Mouse (Mus musculus) gastrocnemius, postnatal 10 days (tissue): Measurements from ENCODE around the gene Arrdc5. TPM values are rescaled to one million over a fixed set of nuclear protein-coding genes. Genes with fewer than 3 reads are reported as not detected.

ENCODE experiments used
- DNase-seq: peaks from one replicate; pipeline ENCODE4 v3.0.0; 2021; ENCODE audit warnings: mixed read lengths
- total RNA-seq, 2 experiments: library from RNA; stranded (reverse); gene quantifications; 2 replicates each; pipeline ENCODE4 v1.2.3; 2021

Gene Arrdc5
- total RNA-seq, 2 experiments from 2014 or later: not detected

DNA sequence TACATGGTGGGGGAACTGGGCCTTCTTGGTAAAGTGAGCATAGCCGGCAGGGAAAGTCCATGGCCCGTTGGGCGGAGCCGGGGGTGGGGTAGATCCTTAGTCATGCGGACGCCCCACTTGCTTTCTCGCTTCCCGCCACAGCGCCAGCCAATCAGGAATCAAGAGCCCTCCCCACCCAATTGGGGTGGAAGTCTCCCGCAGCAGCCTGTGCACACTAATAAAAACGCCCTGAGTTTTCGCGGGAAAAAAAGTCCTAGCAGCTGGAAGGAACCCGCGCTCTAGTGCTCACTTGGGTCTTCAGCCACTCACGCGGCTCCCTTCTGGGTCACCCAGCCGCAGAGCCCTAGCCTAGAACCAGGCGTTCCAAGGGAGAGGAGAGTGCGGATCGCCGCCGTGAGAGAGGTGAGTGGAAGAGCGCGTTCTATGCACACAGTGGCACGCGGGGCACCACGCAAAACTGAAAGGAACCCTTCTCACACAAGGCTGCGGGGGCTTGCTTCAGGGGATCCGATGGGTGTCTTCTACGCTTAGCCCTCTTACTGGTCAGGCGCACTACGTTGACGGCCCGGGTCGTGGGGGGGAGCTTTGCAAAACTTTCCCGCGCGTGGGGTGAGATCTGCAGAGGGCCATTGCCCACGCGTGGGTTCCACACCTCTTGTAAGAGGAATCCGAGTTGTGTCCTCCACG, 3.2 kb upstream of the Arrdc5 start, which contains the start of gene Uhrf1:
TSS of gene Uhrf1 (plus strand) at position 162 of the 687 bp plus-strand sequence.
- peak; percentile 74 for DNase-seq

DNA sequence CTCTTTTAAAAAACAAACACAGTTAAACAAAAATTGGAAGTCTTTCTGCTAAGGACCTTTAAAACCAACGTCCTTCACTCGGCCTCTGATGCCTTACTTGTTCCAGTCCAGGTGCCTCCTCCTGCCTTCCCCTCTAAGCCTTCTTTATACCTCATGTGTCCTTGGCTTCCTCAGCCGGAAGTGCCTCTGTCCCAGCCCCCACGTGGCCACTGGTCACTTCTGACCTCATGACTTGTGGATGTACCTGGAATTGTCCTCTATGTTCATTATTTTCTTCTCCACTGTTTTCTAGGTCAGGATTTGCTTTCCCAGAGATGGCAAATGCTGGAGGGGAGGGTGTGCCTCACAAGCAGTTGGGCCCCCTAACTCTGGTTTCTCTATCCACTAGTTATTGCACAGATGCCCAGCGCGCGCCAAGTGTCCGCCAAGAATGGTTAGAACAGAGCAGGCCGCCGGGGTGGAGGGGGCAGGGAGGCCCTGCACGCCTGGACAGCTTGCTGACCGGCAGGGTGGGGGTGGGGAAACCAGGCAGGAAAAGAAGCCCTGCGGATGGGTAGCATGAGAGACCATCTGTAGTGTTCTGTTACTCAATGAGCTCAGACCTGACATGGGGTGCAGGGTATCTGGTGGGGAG, 2.4 kb upstream of the Arrdc5 start:
- DNase-seq: peak; percentile 31

DNA sequence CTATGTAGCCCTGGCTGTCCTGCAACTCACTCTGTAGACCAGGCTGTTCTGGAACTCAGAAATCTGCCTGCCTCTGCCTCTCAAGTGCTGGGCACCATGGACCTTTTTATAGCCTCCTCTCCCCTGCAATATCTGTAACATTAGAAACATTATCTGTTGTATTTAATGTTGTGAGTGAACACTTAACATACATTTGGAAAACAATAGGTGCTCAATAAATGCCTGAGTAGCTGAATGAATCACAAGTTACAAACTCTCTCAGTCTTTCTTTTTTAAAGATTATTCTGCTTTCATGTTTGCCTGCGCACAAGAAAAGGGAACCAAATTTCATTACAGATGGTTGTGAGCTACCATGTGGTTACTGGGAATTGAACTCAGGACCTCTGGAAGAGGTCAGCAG, 1.8 kb downstream of the Arrdc5 start:
- no peak for DNase-seq

DNA sequence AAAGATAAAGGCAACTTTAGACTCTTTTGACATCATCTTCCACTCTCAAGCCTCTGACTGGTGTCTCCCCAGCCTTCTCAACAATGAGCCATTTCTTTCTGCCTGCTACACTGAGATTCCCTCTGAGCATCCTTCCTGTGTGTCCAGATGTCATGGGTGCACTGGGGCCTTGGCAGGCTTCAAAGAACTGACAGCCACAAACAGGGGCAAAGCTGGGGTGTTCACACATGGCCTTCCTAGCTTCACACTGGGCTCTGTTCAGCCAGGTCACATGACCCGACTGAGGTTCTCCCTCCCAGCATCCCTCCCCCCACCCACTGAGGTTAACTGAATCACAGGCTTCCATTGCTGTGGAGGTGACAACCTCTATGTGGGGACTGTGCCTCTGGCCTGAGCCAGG, 3.9 kb downstream of the Arrdc5 start:
- no peak for DNase-seq

DNA sequence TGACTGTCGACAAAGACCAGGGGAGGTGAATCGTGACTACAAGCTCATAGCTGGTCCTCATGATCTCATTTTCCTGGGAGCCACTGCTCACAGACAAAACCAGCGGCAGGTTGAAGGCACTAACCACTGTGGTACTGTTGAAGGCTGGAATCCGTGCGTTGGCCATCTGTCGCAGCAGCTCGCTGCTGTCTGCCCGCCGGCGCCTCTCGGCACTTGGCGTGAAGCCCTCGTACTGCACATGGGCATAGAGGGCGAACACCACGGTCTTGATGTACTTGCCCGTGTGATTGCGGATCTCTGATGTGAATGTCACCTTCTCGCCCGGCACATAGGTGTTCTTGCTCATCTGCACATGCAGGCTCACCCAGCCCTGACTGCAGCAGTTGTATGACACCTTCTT, 5.8 kb downstream of the Arrdc5 start:
- DNase-seq: no peak

DNA sequence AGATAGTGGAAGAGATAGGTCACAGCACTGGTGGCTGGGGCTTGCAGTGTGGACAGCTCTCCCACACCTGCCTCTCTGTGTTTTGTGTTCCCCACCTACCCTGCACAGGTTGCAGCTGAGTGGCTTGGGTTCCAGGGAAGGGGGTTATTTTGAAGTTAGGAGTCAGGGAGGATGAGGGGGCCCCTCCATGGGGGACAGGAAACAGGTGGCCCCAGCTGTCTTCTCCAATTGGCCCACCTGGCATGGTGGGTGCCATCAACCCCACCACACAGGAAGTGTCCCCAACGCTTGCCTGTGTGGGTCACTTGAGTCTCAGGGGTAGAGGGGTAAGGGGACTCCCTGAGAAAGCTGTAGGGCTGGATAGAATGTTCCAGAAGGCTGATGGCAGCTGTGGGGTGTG, 6.8 kb downstream of the Arrdc5 start:
- no peak for DNase-seq

DNA sequence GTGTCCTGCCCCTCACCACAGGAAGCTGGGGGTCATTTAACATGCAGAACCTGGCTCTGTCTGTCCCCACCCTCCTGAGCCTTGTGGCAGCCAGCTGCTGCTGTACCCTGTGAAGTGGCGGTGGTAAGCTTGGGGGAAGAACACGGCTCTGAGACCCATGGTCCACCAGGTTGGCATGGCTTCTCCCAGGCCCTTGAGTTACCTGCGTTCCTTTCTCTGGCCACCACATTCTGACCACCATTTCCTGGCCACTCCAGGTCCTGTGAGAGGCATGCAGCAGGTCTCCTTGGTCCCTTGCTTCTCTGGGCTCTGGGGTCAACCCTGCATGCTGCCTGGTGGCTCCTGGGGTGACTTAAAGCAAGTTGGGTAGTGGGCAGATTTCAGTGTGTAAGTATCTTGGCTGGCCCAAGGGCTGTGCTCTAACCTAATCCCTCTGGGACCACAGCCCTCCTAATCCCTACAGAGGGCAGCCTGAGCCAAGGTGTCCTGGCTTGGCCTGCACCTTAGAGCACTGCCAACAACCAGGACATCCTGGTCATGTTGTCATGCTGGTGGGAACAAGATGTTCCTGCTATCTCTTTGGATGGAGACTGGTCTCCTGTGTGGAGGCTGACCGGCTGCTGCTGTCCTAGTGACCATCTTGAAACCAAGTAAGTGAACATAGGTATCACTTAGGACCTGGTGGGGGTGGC, 7.4 kb downstream of the Arrdc5 start, which contains the start of gene Plin3:
TSS of gene Plin3 (minus strand) at position 343 of the 692 bp plus-strand sequence.
- no peak for DNase-seq

DNA sequence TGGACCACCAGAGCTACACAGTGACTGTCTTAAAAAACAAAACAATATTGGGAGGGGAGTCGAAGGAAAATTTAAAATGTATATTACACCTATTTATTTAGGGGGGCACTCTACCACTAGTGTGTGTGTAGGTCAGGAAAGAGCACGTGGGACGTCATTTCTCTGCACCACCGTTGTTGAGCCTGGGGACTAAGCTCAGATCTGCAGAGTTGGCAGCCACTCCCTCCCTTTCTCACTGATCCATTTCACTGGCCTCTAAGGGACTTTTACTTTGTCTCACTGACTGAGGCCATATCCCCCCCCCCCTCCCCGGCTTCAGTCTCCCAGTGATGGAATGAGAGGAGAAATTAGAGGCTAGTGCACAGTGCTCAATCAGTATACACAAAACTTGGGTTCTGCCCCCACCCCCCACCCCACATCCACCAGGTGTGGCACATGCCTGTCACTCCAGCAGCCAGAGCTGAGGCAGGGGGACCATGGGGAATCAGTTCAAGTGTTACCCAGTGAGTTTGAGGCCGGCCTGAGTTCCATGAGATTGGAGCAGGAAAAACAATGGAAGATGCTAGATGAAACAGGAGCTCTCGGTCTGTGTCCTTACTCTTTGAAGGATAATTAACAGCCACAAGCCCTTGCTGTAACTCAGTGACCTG, 8.1 kb downstream of the Arrdc5 start:
- DNase-seq: no peak

DNA sequence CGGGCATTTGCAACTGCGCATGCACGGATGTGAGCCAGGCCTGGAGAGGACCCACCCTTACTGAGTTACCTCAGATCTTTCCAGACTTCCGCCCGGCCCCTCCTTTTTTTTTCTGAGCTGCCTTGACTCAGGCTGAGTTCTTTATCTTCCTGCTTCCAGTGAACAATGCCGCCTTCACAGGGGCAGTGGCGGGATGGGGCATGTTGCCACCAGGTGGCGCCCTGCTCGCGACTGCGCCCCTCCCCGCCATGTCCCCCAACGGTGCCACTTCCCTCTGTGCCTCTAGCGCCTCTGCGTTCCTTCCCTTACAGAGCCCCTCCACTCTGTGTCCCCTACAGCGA, 8.9 kb downstream of the Arrdc5 start:
- peak; percentile 89 for DNase-seq

DNA sequence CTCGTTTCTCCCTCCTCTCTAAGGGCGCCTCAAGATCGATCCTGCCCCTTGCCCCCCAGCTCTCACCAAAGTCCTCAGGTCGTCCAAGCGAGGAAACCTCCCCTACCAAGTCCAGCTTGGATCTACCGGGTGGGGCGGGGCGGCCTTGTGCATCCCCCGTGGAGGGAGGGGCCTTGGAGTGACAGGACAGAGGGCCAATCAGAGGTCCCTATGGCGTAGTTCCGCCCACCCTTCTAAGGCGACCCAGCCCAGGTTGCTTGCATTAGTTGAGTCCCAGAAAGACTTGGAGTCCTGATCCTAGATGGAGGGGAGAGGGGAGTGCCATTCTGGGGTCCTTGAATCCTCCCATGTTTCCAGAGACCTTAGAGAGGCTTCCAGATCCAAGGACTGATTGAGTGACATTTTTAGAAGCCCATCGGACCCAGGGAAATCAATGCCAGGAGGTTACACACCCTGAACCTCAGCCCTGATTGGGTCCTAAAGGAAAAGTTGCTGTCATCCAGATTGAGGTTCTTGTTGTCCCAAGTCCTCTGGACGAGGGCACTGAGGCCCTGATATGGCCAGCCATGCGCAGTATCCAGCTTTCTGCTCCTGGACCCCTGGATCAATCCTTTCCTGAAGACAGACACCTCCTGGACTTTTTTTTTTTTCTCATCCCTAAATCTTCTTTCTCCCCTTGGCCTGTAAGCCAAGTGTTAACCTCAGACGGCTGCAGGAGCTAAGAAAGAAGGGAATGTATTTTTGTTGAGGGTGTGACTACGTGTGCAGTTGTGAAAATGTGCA, 9.5 kb downstream of the Arrdc5 start:
- peak; percentile 98 for DNase-seq

DNA sequence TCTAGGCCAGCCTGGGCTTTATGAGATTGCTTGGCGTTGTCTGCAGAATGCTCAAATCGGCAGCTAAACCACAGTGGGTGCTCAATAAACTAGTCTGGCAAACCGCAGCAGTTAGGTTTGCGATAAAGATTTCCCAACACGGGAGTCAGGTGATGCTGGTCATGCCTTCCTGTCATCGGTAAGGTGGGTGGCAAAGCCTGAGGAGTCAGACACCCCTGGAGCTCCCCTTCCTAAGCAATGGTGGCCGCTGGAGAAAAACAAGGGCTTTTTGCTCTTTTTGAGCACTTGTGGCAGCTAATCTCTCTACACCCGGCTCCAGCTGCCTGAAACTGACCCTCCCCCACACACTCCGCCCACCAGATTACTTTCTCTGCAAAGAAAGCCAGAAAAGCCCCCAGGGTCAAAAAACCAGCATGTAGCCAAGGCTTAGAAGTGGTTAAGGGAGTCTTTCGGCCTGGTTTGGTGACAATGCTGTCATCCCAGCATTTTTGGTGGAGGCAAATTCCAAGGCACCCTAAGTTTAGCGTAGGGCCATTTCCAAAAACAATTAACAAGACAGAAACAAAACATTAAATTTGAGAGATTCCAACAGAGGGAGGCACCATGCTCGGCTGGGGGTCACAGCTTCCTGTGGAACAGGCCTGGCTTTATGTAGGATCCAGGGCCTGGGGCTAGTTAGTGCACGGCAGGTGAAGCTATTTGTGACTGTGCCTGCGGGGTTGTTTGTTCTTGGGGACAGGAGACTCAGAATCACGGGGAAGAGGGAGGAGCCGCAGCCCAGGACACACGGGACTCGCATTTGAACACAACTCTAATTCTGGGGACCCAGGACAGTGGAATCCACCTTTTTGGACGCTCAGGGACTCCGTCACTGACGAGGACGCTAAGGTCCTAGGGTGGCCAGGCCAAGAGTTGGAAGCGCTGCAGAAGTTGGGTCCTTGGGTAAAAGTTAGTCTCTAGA, 10.4 kb downstream of the Arrdc5 start:
- DNase-seq: peak; percentile 50

DNA sequence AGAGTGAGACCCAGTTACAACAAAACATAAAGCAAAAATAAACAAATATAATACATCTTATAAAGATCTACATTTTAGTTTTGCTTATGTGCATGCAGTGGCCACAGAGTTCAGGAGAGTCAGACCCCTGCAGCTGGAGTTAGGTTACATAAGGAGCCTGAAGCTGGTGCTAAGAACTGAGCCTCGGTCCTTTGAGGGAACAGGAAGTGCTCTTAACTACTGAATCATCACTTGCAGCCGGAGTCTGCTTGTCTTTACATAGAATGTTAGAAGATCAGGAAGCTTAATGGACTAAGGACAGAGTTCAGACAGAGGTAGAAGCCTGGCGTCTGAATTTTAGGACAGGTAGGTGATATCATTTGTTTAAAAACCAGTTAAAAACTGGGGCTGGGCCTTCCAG, 11.2 kb downstream of the Arrdc5 start:
- no peak for DNase-seq

DNA sequence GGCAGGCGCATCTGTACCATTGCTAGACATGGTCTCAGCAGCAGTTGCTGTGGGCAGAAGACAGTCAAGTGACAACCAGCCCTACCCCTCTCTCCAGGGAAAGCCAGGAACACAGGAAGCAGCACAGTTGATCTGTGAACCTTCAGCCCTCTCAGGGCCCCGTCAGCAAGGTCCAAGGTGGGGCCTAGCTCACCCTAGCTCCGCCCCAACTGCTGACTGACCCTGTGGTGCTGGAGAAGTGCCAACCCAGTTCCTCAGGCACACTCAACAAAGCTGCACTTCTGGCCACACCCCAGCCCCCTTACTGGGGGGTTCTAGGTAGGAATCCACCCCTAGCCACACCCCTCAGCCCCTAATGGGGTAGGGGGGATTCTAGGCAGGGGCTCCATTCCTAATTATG, 12.3 kb downstream of the Arrdc5 start:
- DNase-seq: no peak

DNA sequence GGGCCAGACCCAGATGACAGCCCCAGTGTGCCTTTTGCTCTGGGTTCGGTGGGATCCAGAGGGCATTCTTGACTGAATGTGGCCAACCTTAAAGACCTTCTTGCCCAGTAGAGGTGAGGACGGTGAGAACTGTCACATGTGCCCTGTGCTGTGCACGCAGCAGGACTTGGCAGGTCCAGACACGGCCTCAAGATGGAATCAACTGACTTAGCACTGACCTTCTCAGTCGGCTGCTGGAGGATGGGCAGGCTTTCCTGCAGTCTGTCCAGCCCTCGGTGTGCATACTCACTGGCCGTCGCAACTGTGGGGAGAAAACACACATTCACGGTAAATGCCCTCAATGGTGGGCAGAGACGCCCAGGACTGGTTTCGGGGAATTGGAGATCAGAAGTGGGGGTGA, 14.1 kb downstream of the Arrdc5 start:
- DNase-seq: no peak

DNA sequence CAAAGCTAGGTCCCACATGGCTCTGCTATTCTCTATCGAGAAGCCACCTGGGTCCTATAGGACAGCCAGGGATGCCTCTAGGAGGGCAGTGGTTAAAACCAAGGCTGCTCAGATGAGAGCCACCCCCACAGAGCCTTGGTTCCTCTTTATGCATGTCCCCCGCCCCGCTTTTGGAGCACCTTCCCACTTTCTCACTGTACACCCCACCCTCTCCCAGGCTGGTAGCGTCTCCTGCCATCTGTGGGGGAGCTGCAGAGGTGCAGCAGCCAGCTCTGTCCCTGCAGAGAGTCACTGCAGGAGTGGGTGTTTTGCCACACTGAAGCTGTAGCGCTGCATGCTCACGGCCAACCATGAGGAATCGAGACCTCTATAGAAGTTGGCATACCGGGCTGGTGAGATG, 16.8 kb downstream of the Arrdc5 start:
- DNase-seq: no peak

DNA sequence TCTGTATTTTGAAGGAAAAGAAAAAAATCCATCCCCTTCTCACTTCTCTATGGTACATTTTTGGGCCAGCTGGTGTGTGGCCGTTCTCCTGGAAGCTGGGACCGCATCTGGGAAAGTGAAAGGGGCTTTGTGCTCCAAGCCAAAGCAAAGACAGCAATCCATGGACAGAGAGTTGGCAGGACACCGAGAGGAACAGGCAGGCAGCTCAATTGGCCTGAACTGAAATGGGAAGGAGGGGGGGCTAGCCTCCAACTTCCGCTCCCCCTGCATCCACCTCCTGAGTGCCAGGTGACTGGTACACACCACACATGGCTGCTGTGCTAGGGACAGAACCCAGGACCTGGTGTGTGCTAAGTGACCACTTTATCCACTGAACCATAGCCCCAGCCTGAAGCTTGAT, 17.3 kb downstream of the Arrdc5 start:
- no peak for DNase-seq

DNA sequence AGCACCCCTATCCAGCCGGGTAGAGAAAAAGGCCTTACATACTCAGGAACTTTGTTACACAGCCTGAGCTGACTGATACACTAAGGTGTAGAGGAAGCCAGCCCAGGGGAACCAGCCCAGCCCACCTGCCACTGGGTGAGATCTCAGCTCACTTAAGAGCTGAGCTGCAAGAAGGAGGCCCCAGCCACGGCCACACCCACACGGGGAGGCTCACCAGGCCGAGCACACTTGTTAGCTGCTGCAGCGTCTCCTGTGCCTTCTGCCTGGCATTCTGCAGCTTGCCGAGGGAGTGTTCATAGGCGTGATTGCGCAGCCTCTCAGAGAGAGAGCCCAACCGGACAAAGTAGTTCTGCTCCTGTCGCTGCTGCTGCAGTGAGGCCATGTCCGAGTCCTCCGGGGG, 18.9 kb downstream of the Arrdc5 start:
- no peak for DNase-seq

DNA sequence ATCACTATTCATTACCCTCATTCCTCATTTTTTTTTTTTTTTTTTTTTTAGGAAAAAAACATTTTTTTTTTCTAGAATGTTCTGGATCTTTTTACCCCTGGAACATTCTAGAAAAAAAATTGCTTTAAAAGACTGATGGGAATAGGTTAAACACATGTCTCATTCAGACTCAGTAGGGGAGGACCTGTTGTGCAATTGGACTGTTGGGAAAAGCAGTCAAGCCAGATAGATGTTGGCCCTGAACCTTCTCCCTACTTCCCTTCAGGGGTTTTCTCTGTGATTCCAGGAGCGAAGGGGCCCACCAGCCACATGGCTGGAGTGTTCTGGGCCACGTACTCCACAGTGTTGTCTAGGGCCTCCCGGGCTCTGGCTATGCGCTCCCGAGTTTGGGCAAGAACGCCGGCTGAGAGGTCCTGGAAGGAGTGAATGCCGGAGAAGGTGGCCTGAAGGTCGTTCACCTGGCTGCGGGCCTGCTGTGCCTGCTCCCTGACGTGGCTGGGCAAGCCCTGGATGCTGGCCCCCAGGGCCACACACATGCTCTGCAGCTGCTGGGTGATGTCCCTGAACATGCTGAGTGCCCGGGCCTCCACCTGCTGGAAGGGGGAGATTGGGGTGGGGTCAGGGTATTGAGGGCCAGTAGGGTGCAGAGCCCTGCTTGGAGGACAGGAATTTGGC, 20.5 kb downstream of the Arrdc5 start:
- peak; percentile 43 for DNase-seq

DNA sequence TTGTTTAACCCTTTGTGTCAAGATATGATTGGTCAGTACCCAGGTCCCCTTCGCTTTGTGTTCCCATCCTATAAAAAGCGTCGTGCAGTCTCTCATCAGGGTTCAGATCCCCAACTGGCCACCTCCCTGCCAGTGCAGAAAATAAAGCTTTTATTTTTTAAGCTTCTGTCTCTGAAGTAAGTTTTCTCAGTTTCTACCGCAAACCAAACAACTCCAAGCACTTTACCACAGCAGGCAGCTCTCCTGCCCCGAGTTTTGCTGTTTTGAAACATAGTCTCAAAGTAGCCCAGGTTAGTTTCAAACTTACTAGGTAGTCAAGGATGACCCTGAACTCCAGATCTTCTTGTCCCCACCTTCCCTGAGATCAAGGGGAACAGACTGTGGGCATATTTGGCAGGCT, 21.7 kb downstream of the Arrdc5 start:
- no peak for DNase-seq

DNA sequence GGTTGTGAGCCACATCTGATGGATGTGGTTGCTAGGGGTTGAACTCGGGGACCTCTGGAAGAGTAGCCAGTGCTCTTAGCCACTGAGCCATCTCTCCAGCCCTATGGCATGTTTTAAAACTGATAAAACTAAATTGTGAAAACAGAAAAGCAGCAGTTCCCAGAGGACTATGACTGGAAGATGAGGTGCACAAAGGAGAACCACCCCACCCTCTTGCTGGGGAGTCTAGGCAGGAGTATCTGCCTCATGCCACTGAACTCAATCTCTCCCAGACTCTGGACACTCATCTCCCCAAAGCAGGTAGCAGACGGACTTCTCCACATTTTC, 22.6 kb downstream of the Arrdc5 start:
- no peak for DNase-seq
